Mouse (Mus musculus): ENCODE results near the gene Baz1a.

Gene Baz1a

GRCm38 (mm10) chr12:55013626-55014398 is at the start of gene Baz1a:
Gene Baz1a, minus strand, starts transcription at chr12:55014348.
- DNase-seq = no peak

GRCm38 (mm10) chr12:55062141-55062540 is 48.0 kb upstream of the Baz1a start:
- no peak for DNase-seq

- DNase-seq = peak; percentile 47 to 85
Observed at GRCm38 (mm10) chr12:55061006-55061405, 46.9 kb upstream of the Baz1a start.

- no peak for DNase-seq
Observed at GRCm38 (mm10) chr12:55060212-55060898, 46.2 kb upstream of the Baz1a start.

GRCm38 (mm10) chr12:55059812-55060211 is 45.7 kb upstream of the Baz1a start:
- no peak for DNase-seq

- peak; percentile 19 to 67 for DNase-seq
Observed at GRCm38 (mm10) chr12:55058865-55059615, 44.9 kb upstream of the Baz1a start.

- DNase-seq = no peak
Observed at GRCm38 (mm10) chr12:55056703-55057102, 42.6 kb upstream of the Baz1a start.

GRCm38 (mm10) chr12:55054551-55055241 is 40.5 kb upstream of the Baz1a start:
- no peak for DNase-seq

- no peak for DNase-seq
Observed at GRCm38 (mm10) chr12:55053267-55053666, 39.1 kb upstream of the Baz1a start.

GRCm38 (mm10) chr12:55051210-55052173 is 37.3 kb upstream of the Baz1a start:
- no peak for DNase-seq

GRCm38 (mm10) chr12:55049731-55050353 is 35.7 kb upstream of the Baz1a start:
- no peak for DNase-seq

- DNase-seq = no peak
Observed at GRCm38 (mm10) chr12:55041011-55041410, 26.9 kb upstream of the Baz1a start.

GRCm38 (mm10) chr12:55027088-55027487 is 12.9 kb upstream of the Baz1a start:
- DNase-seq = no peak

GRCm38 (mm10) chr12:55023284-55023683 is 9.1 kb upstream of the Baz1a start:
- no peak for DNase-seq

GRCm38 (mm10) chr12:55019421-55019877 is 5.3 kb upstream of the Baz1a start:
- peak in 1 of 2 experiments; percentile 8 for DNase-seq

GRCm38 (mm10) chr12:55017119-55017721 is 3.1 kb upstream of the Baz1a start:
- DNase-seq = no peak

GRCm38 (mm10) chr12:55016339-55017118 is 2.4 kb upstream of the Baz1a start:
- no peak for DNase-seq

- no peak for DNase-seq
Observed at GRCm38 (mm10) chr12:55015428-55015827, 1.3 kb upstream of the Baz1a start.

GRCm38 (mm10) chr12:55013031-55013430 is 1.1 kb downstream of the Baz1a start:
- DNase-seq = no peak

Data from lung, postnatal 4 days (tissue).